Mouse (Mus musculus): ENCODE results near the gene 4932415D10Rik.

Gene 4932415D10Rik

DNA sequence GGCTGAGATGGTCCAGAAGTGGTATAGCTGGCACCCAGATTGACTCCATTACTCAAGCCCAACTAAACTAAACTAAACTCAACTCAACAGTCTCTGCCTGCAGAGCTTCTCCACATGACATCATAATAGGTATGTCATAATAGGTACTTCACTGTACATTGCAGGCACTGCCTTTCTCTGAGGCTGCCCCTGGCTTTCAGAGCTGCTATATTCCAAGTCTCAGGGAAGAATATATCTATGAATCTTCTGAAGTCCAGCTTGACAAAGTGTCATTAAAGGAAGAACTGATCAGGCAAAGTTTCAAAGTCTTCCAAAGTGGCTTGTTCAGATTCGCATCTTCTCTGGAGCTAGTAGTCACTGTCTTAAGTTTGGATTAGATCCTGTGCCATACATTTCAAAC, at the start of gene 4932415D10Rik:
4932415D10Rik (minus strand) TSS at position 101 of the 400 bp plus-strand sequence.
- no peak for DNase-seq (ENCODE audit: low spot score)

GRCm38 (mm10) chr10:82361911-82362310, 45.5 kb upstream of the 4932415D10Rik start:
- DNase-seq (ENCODE audit: low spot score) = no peak

DNA sequence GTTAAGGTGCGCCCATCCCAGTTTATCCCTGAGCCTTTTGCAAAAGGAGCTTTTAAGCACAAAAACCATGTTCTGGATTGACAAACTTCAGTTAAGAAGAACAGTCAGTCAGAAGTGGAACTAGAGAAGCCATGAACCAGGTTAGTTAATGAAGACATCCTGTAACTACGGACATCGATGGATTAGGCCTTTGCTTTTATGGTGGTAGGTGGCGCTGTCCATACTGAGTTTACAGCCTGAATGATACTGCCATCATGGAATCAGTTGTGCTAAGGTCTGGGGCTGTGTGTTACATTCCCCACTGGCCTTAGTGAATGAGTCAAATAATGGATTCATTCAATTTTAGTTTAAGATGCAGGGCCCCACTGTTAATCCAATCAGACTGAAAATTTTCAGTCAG, 39.0 kb upstream of the 4932415D10Rik start:
- DNase-seq (ENCODE audit: low spot score) = no peak

- DNase-seq (ENCODE audit: low spot score) = peak; percentile 86
These were observed 38.0 kb upstream of the 4932415D10Rik start, which contains the start of gene Gm4924 for GRCm38 (mm10) chr10:82354083-82355010. Gm4924 (plus strand) TSS chr10:82354255.

GRCm38 (mm10) chr10:82329826-82330225, 13.4 kb upstream of the 4932415D10Rik start:
- no peak for DNase-seq (ENCODE audit: low spot score)

DNA sequence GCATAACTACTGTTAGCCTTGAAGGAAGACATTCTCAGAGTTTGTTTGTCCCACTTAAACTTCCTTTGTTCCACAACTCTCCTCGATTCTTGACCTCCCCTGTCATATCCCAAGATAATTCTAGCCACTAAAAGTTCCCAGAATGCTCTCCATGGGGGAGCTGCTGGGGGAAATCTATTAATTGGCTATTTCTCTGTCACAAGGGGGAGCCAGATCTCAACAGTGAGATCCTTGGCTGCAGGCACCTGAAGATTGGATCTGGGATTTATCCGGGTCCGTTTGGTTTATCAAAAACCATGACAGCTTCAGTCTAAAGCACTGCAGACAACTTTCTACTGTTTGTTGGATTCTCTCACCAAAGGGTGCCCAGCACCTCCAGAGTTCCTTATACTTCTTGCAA, 3.8 kb upstream of the 4932415D10Rik start:
- DNase-seq (ENCODE audit: low spot score) = no peak

DNA sequence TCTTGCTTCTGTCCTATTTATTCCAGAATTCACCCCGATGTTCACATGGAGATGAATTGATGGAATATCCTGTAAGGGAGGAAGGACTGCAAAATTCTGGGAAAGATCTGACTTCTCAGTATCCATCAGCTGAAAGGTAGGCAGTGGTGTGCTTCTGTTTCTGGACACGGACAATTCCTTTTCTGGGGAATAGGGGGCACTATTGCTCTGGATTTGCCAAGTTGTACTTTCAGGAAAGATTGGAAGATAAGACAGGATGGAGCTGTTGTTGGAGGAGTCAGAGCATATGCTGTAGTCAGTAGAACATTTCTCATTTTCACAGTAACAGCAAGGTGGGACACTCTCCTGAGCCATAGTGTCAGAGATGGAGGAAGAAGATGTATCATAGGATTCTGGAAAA, 19.9 kb downstream of the 4932415D10Rik start:
- no peak for DNase-seq (ENCODE audit: low spot score)

- no peak for DNase-seq (ENCODE audit: low spot score)
These were observed 59.1 kb downstream of the 4932415D10Rik start for GRCm38 (mm10) chr10:82257331-82257730.

DNA sequence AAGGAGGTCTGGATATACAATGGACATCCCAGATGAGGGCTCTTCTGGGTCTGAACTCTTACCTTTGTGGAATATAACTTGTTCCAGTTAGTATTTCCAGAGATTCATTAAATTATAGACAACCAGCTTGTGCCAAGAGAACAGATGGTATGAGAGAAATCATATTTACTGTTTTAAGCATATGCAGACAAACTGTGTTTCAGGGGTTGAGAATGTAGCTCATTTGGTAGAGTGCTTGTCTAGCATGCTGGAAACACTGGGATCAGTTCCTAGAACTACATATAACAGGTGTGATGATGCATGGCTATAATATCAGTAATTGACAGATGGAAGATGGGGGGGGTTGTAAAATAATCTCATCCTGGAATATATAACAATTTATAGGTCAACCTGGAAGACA, 71.4 kb downstream of the 4932415D10Rik start:
- DNase-seq (ENCODE audit: low spot score) = no peak

- no peak for DNase-seq (ENCODE audit: low spot score)
These were observed 75.0 kb downstream of the 4932415D10Rik start for GRCm38 (mm10) chr10:82241401-82241788.

DNA sequence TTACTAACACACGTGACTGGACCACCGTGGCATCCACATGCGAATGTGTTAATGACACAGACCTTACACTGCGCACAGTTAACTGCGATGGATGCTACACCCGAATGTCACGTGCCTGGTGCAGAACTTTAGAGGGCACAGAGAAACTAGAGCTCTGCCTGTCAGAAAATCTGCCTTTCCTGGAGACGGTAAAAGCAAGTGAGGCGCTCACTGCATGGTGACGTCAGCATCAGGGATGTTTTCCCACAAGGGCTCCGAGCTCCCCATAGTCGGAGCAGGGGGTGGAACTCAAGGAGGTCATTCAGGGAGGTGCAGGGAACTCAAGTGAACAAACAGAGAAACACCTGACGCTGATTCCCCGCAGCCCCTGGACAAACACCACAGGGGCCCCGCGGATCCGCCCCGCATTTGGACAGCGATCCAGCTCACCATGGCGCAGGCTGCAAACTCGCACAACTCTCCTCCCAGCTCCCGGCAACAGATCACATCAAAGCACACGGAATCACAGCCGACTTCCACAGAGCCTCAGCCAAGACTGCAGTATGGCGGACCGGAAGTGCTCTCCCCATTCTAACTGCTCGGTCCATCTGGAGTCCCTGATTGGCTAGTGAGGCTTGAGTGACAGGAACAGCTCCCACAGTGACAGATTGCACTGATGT, 75.5 kb downstream of the 4932415D10Rik start, which contains the start of gene Zfp938:
Zfp938 (minus strand) TSS at position 539 of the 659 bp plus-strand sequence.
- peak; percentile 84 for DNase-seq (ENCODE audit: low spot score)

Measured in testis, postnatal 14 days (tissue).